Mouse (Mus musculus) heart, postnatal 0 days (tissue): Measurements from ENCODE around the gene Pcif1. TPM values are rescaled to one million over a fixed set of nuclear protein-coding genes. Genes with fewer than 3 reads are reported as not detected.
A peak's percentile ranks its signal among the peaks of the same experiment; 100 is the strongest.

Source experiments
- ATAC-seq: fragments of 200-750 bp; cut with Nextera tagmentation; 2 replicates; pipeline ENCODE4 v1.8.0; 2017; ENCODE audit warnings: low read depth, moderate number of reproducible peaks, moderate library complexity; ENCODE audit not compliant: insufficient read depth
- DNase-seq: peaks from one replicate; pipeline ENCODE4 v3.0.0-alpha.2; 2016; ENCODE audit warnings: low spot score
- H3K27ac ChIP-seq: fragments of 300-500 bp; sonication (generic); 2 replicates; pipeline ENCODE4 v1.5.1; 2014; ENCODE audit warnings: low read depth, mild to moderate bottlenecking
- H3K27me3 ChIP-seq: fragments of 300-500 bp; sonication (generic); 2 replicates; pipeline ENCODE4 v1.6.1; 2014; ENCODE audit warnings: low read length, mixed read lengths; ENCODE audit not compliant: control insufficient read depth, insufficient read depth
- H3K36me3 ChIP-seq: fragments of 300-500 bp; sonication (generic); replicated peaks from 2 replicates; pipeline ENCODE4 v1.6.1; 2014; ENCODE audit warnings: low read length, mixed read lengths; ENCODE audit not compliant: control insufficient read depth, insufficient read depth
- H3K4me1 ChIP-seq: fragments of 300-500 bp; sonication (generic); 2 replicates; pipeline ENCODE4 v1.6.1; 2014; ENCODE audit warnings: antibody characterized with exemption; ENCODE audit not compliant: control insufficient read depth, insufficient read depth
- H3K4me2 ChIP-seq: fragments of 300-500 bp; sonication (generic); 2 replicates; pipeline ENCODE4 v1.6.1; 2014; ENCODE audit warnings: low read depth, mild to moderate bottlenecking, low read length, moderate library complexity
- H3K4me3 ChIP-seq: fragments of 300-500 bp; sonication (generic); 2 replicates; pipeline ENCODE4 v1.5.1; 2014; ENCODE audit warnings: low read depth, low read length
- H3K9ac ChIP-seq: fragments of 300-500 bp; sonication (generic); replicated peaks from 2 replicates; pipeline ENCODE4 v1.6.1; 2014; ENCODE audit warnings: low read depth, low read length, mixed read lengths
- H3K9me3 ChIP-seq: fragments of 300-500 bp; sonication (generic); replicated peaks from 2 replicates; pipeline ENCODE4 v1.6.1; 2016; ENCODE audit warnings: low read length; ENCODE audit not compliant: control insufficient read depth
- CTCF ChIP-seq: IDR thresholded peaks from 2 replicates; pipeline ENCODE4 v1.5.1; 2016; ENCODE audit warnings: antibody characterized with exemption, control low read depth, low read depth
- EP300 ChIP-seq: IDR thresholded peaks from 2 replicates; pipeline ENCODE4 v1.6.1; 2016; ENCODE audit warnings: antibody characterized with exemption, low read depth
- WGBS: fragments of 180-500 bp; shearing (Covaris S2); extraction: QIAGEN DNeasy Blood & Tissue Kit; methylation state at CpG from one replicate; pipeline ENCODE4 v1.1.7; 2014; 5-methylcytosine and 5-hydroxymethylcytosine counted together
- polyA plus RNA-seq: library from polyadenylated mRNA; unstranded; fragments of >200 nt; fragmentation: Nextera tagmentation; extraction: Ambion mirVana; gene quantifications from 2 replicates; pipeline ENCODE4 v1.2.1, GENCODE M21; 2015
- total RNA-seq: library from RNA; depleted of rRNA; stranded (reverse); fragments of >200 nt; gene quantifications from 2 replicates; pipeline ENCODE4 v1.2.3, GENCODE M21; 2014; ENCODE audit warnings: low replicate concordance; rRNA removed

The Pcif1 gene
- total RNA-seq (51.8 and 63.6 TPM in 2 replicates), polyA plus RNA-seq (50.6 and 54.2 TPM in 2 replicates)

DNA sequence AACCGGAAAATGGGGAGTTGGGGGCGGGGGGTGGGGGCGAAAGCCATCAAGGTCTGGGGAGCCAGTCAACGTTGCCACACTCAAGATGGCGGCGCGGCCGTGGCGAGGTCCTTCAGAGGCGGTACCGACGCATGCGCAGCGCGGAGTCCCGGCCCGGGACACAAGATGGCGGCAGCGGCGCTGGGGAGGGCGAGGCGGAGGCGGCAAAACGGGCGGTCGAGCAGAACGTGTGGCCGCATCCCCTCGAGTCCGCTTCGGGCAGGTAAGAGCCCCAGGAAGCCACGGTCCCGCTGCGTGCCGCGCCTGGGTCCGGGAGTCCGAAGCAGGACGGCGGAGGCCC, at the start of gene Pcif1:
Gene Pcif1 (plus strand): TSS at position 77 of the 340 bp plus-strand sequence.
- peak; percentile 86 for ATAC-seq
- under 1% methylated on average over 39 of the region's 40 CpGs for WGBS

DNA sequence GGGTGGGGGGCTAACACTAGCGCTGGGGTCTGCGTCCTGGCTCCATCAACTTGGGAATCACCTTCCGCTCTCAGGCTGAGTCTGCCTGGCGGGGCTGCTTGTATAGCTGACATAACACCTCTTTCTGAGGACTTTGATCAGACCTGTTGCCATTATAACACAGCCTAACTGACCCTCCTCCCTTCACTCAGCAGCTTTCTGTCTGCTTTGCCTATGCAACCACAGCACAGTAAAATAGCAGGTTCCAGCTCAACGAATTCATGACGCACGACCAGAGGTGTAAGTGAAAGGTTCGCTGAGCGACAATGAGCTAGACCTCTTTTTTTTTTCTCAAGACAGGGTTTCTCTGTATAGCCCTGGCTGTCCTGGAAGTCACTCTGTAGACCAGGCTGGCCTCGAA, 48.1 kb upstream of the Pcif1 start:
- Histone ChIP-seq H3K9me3 (no peaks in the 10 kb centered on the region), H3K9ac (no peak overlapping the region), H3K4me3 (no peak overlapping the region), H3K36me3 (peaks cover 35% of the 10 kb centered on the region), H3K4me1 (peaks cover 9% of the 10 kb centered on the region), H3K27me3 (no peaks in the 10 kb centered on the region), H3K4me2 (no peak overlapping the region), H3K27ac (no peak overlapping the region)
- no peak for DNase-seq
- TF ChIP-seq EP300 (no peak), CTCF (no peak)
- WGBS: 81% methylated on average over 10 of the region's 10 CpGs
- ATAC-seq: no peak

More for the DNA sequence above, at the start of gene Pcif1:
- H3K9me3 ChIP-seq: no peaks in the 10 kb centered on the region
- DNase-seq: peak; percentile 72
- H3K27ac ChIP-seq: peak within 1 kb of the TSS; percentile 100
- peaks cover 27% of the 10 kb centered on the region for H3K4me1 ChIP-seq
- peaks cover 22% of the 10 kb centered on the region for H3K36me3 ChIP-seq
- peak within 1 kb of the TSS; percentile 100 for H3K9ac ChIP-seq
- H3K27me3 ChIP-seq: no peaks in the 10 kb centered on the region
- TF ChIP-seq CTCF (no peak), EP300 (no peak)
- peak within 1 kb of the TSS; percentile 94 for H3K4me2 ChIP-seq
- H3K4me3 ChIP-seq: peak within 1 kb of the TSS; percentile 92

DNA sequence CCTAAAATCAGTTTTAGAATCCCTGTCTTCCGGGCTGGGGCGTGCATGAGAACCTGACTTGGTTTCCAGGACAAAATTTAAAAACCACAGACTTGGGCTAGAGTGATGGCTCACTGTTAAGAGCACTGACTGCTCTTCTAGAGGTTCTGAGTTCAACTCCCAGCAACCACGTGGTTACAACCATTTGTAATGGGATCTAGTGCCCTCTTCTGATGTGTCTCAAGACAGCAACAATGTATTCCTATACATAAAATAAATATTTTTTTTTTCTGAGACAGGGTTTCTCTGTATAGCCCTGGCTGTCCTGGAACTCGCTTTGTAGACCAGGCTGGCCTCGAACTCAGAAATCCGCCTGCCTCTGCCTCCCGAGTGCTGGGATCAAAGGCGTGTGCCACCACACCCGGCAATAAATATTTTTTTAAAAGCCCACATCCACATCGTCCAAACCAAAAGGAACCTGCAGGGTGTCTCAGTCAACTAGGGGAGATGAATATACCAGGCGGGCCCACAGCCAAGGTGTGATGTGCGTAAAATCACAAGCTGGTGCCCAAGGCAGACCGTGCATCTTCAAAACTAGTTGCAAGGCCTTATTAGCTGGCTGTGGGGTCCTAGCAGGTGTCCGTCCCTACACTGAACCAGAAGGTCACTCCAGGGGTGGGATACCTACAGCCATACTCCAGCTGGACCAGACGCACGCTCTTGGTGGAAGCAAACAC, 46.9 kb upstream of the Pcif1 start:
- Histone ChIP-seq H3K27me3 (no peaks in the 10 kb centered on the region), H3K36me3 (peaks cover 35% of the 10 kb centered on the region), H3K4me3 (peak overlapping the region; percentile 76), H3K4me1 (peaks cover 9% of the 10 kb centered on the region), H3K9me3 (no peaks in the 10 kb centered on the region), H3K4me2 (peak overlapping the region; percentile 76), H3K27ac (peak overlapping the region; percentile 90), H3K9ac (peak overlapping the region; percentile 59; the same call in 1 of the 2 replicates)
- DNase-seq: no peak
- no peak for TF ChIP-seq EP300
- no peak for TF ChIP-seq CTCF
- no peak for ATAC-seq
- 54% methylated on average over 16 of the region's 16 CpGs for WGBS

DNA sequence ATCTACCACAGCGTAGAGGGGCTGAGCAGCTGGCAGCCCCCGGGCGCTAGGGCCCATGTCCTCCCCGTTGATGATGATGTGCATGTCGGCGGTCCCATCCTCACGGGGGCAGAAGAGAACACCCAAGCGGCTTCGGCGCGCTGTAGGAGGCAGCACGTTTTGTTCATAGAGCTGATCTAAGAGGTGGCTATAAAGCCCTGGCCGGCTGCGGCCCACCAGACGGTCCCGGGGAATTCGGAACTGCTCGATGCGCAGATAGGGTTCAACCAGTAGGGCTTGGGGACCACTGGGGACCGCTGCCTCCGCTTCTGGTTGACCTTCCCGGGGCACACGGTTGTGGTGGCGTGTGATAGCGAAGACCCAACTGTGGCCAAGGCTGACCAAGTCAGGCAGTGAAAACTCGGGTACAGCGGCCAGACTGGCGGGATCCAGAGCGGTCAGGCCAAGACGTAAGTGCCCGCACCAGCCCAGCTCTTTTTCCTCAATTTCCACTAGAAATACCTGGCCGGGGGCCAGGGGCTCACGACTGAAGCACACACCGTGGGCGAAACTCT, 46.3 kb upstream of the Pcif1 start, which contains the start of gene Ctsa:
Gene Ctsa (plus strand): TSS at position 126 of the 554 bp plus-strand sequence.
- peak; percentile 80 for ATAC-seq
- Histone ChIP-seq H3K27me3 (no peaks in the 10 kb centered on the region), H3K9ac (peak within 1 kb of the TSS; percentile 59), H3K4me1 (peaks cover 9% of the 10 kb centered on the region), H3K36me3 (peaks cover 35% of the 10 kb centered on the region), H3K27ac (peak within 1 kb of the TSS; percentile 90), H3K4me2 (peak within 1 kb of the TSS; percentile 76), H3K9me3 (no peaks in the 10 kb centered on the region), H3K4me3 (peak within 1 kb of the TSS; percentile 76)
- TF ChIP-seq CTCF (peak; percentile 78), EP300 (no peak)
- peak; percentile 76 for DNase-seq
- under 1% methylated on average over 35 of the region's 35 CpGs for WGBS

DNA sequence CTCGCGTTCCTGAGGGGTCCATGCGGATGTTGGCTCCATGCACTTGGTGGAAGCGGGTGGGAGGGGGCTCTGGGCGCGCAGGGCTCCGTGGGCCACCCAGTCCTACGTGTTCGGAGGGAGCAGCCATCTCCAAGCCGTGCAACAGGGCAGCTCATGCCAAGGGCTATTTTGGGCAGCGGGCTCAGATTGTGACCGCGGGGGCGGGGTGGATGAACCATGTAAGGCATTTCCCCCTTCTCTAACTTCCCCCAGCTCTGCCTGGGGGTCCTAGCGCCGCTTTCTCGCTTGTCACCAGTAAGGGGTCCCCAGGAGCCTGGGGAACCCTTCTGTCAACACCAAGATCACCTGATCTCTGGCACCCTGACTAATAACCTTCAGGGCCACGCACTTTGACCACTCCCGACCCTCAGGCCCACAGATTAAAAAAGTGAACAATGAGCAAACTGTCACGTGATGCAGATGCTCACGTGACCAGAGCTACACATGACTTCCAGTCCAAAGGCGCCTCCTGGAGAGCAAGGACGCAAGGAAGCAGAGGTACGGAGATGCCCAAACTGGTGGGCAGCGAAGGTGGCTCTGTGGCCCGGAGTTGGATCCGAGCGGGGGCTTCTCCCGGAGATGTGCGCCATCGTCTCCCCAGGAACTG, 45.7 kb upstream of the Pcif1 start, which contains the start of gene Neurl2:
Gene Neurl2 (minus strand): TSS at position 143 of the 646 bp plus-strand sequence.
- H3K36me3 ChIP-seq: peaks cover 35% of the 10 kb centered on the region
- peak within 1 kb of the TSS; percentile 76 for H3K4me2 ChIP-seq
- peak within 1 kb of the TSS; percentile 76 for H3K4me3 ChIP-seq
- H3K27ac ChIP-seq: peak within 1 kb of the TSS; percentile 90
- TF ChIP-seq EP300 (no peak; the same call in 1 of the 2 replicates), CTCF (0 out of 2 replicates have a peak, but pooled peaks have one; percentile 2)
- peak within 1 kb of the TSS; percentile 59 for H3K9ac ChIP-seq
- DNase-seq: peak; percentile 94
- under 1% methylated on average over 31 of the region's 31 CpGs for WGBS
- H3K4me1 ChIP-seq: peaks cover 9% of the 10 kb centered on the region
- H3K27me3 ChIP-seq: no peaks in the 10 kb centered on the region
- peak; percentile 92 for ATAC-seq
- no peaks in the 10 kb centered on the region for H3K9me3 ChIP-seq
